In genomic region chr8:113985471-113985870, GRCm38 (mm10) we compare ENCODE assay signal across 8 mouse cellular contexts.
DNase-seq lines count a peak whose midpoint lies in the region; ATAC-seq and TF ChIP-seq lines count a peak whose summit lies in the region.

No protein-coding gene starts in this region.

- no peaks in the 10 kb centered on the region for H3K79me3 ChIP-seq in C2C12 (ENCODE audit: low read depth)

- no peak overlapping the region for H3K4me2 ChIP-seq in embryonic facial prominence, embryonic 11.5 days (ENCODE audit: low read depth, low read length)
- H3K4me2 ChIP-seq in forebrain, embryonic 13.5 days, result no peak overlapping the region

- TF ChIP-seq POLR2A in heart, adult 2 months (IDR thresholded peaks at IDR 0.05; ENCODE audit: insufficient read depth, low read depth, low read length), result 0 out of 2 replicates have a peak, but pooled peaks have one; percentile 11
- no peak for TF ChIP-seq POLR2A in lung, adult 2 months (IDR thresholded peaks at IDR 0.05; ENCODE audit: borderline replicate concordance, extremely low read depth, low read depth, low read length)

- no peak for ATAC-seq in embryonic facial prominence, embryonic 11.5 days (replicated peaks; ENCODE audit: insufficient number of reproducible peaks, low FRiP score, low TSS enrichment, low read depth)
- no peak for ATAC-seq in forebrain, embryonic 13.5 days

- WGBS in heart, adult 2 months, result 33% methylated on average over 11 of the region's 11 CpGs
- 24% methylated on average over 11 of the region's 11 CpGs for WGBS in embryonic facial prominence, embryonic 11.5 days
- 16% methylated on average over 11 of the region's 11 CpGs for WGBS in lung, adult 2 months
- WGBS in forebrain, embryonic 13.5 days, result 57% methylated on average over 11 of the region's 11 CpGs

- H3K27me3 ChIP-seq in heart, adult 2 months (ENCODE audit: control insufficient read depth, insufficient read depth, low read length), result no peaks in the 10 kb centered on the region; the same call in 1 of the 2 replicates
- no peaks in the 10 kb centered on the region for H3K27me3 ChIP-seq in C2C12 (ENCODE audit: control insufficient read depth, insufficient read depth, insufficient read length)
- no peaks in the 10 kb centered on the region for H3K27me3 ChIP-seq in embryonic facial prominence, embryonic 11.5 days (ENCODE audit: control insufficient read depth, insufficient read depth, low read length)
- no peaks in the 10 kb centered on the region for H3K27me3 ChIP-seq in forebrain, embryonic 13.5 days

- H3ac ChIP-seq in C2C12 (ENCODE audit: control insufficient read depth, insufficient read length, low read depth), result no peak overlapping the region

- 0 out of 2 replicates have a peak, but pooled peaks have one; percentile 37 for TF ChIP-seq EP300 in heart, adult 2 months (IDR thresholded peaks at IDR 0.05; ENCODE audit: insufficient read depth, low read depth, low read length)

- intact Hi-C loops in heart, adult 2 months (cut with DNase I), result no loop called here

- no peaks in the 10 kb centered on the region for H3K79me2 ChIP-seq in heart, adult 2 months (replicated peaks; ENCODE audit: control insufficient read depth, insufficient read depth, low read length)
- H3K79me2 ChIP-seq in C2C12 (ENCODE audit: control insufficient read depth, insufficient read depth), result no peaks in the 10 kb centered on the region

- no peak overlapping the region for H3K9ac ChIP-seq in heart, adult 2 months (ENCODE audit: low read depth, low read length)
- no peak overlapping the region for H3K9ac ChIP-seq in embryonic facial prominence, embryonic 11.5 days (replicated peaks; ENCODE audit: low read length)
- H3K9ac ChIP-seq in forebrain, embryonic 13.5 days, result no peak overlapping the region

- DNase-seq in heart, adult 2 months, result peak; percentile 25 to 41
- no peak for DNase-seq in heart, postnatal 4 days
- peak; percentile 43 for DNase-seq in embryonic facial prominence, embryonic 11.5 days (ENCODE audit: low spot score)
- DNase-seq in lung, adult 2 months, result no peak
- no peak for DNase-seq in c-Kit-positive CD71-positive TER-119-positive erythroid progenitor cells, embryonic 14.5 days (ENCODE audit: low spot score)
- DNase-seq in layer of hippocampus, adult 11-12 months (ENCODE audit: low spot score), result no peak

- H3K4me1 ChIP-seq in heart, adult 2 months (ENCODE audit: control insufficient read depth, insufficient read depth, low read length), result no peaks in the 10 kb centered on the region; the same call in 1 of the 2 replicates
- H3K4me1 ChIP-seq in embryonic facial prominence, embryonic 11.5 days (ENCODE audit: control insufficient read depth, insufficient read depth, low read length), result no peaks in the 10 kb centered on the region
- no peaks in the 10 kb centered on the region for H3K4me1 ChIP-seq in lung, adult 2 months (ENCODE audit: control insufficient read depth, insufficient read depth, low read length)
- peaks cover 7% of the 10 kb centered on the region for H3K4me1 ChIP-seq in forebrain, embryonic 13.5 days

- peak overlapping the region; percentile 2; the same call in 1 of the 2 replicates for H3K4me3 ChIP-seq in heart, adult 2 months
- H3K4me3 ChIP-seq in C2C12 (ENCODE audit: insufficient read depth, poor library complexity, severe bottlenecking), result no peak overlapping the region
- H3K4me3 ChIP-seq in embryonic facial prominence, embryonic 11.5 days (ENCODE audit: low read depth, low read length), result no peak overlapping the region
- H3K4me3 ChIP-seq in lung, adult 2 months (replicated peaks; ENCODE audit: extremely low read depth, low read depth, low read length), result peak overlapping the region; percentile 1
- no peak overlapping the region for H3K4me3 ChIP-seq in forebrain, embryonic 13.5 days

- H3K36me3 ChIP-seq in heart, adult 2 months (ENCODE audit: control insufficient read depth, insufficient read depth, low read length), result no peaks in the 10 kb centered on the region
- no peaks in the 10 kb centered on the region for H3K36me3 ChIP-seq in C2C12 (ENCODE audit: control insufficient read depth, insufficient read depth)
- no peaks in the 10 kb centered on the region for H3K36me3 ChIP-seq in embryonic facial prominence, embryonic 11.5 days (replicated peaks; ENCODE audit: control insufficient read depth, insufficient read depth, low read depth, low read length)
- no peaks in the 10 kb centered on the region for H3K36me3 ChIP-seq in forebrain, embryonic 13.5 days (ENCODE audit: poor library complexity, severe bottlenecking)

- H3K9me3 ChIP-seq in embryonic facial prominence, embryonic 11.5 days (replicated peaks; ENCODE audit: control insufficient read depth, low read length), result no peaks in the 10 kb centered on the region
- H3K9me3 ChIP-seq in forebrain, embryonic 13.5 days (replicated peaks), result no peaks in the 10 kb centered on the region

- peak overlapping the region; percentile 51 for H3K27ac ChIP-seq in heart, adult 2 months
- no peak overlapping the region for H3K27ac ChIP-seq in embryonic facial prominence, embryonic 11.5 days (replicated peaks; ENCODE audit: low read depth, low read length)
- H3K27ac ChIP-seq in forebrain, embryonic 13.5 days, result no peak overlapping the region

- no peak for TF ChIP-seq CTCF in heart, adult 2 months (IDR thresholded peaks at IDR 0.05)
- no peak for TF ChIP-seq CTCF in C2C12 (IDR thresholded peaks at IDR 0.05; ENCODE audit: control insufficient read depth, insufficient read depth, insufficient read length)
- TF ChIP-seq CTCF in lung, adult 2 months (IDR thresholded peaks at IDR 0.05; ENCODE audit: insufficient read depth, low read length), result no peak

TF ChIP-seq in C2C12, 6 proteins besides CTCF, POLR2A, EP300 and RAD21:
- TF ChIP-seq MAX (IDR thresholded peaks at IDR 0.05), result no peak
- TF ChIP-seq USF1 (IDR thresholded peaks at IDR 0.05; ENCODE audit: low read depth), result peak; percentile 19

Comparison
In these comparisons a context has a peak if more than half of its experiments do, and no peak if none do; other contexts are left out.
1. DNase-seq: peak in heart, adult 2 months (2 of 2) and embryonic facial prominence, embryonic 11.5 days (single experiment); none in heart, postnatal 4 days (single experiment), lung, adult 2 months (single experiment), c-Kit-positive CD71-positive TER-119-positive erythroid progenitor cells, embryonic 14.5 days (single experiment) and layer of hippocampus, adult 11-12 months (single experiment).
2. H3K4me3 ChIP-seq: peak in heart, adult 2 months (single experiment) and lung, adult 2 months (single experiment); none in C2C12 (single experiment), embryonic facial prominence, embryonic 11.5 days (single experiment) and forebrain, embryonic 13.5 days (single experiment).